Mouse (Mus musculus) stomach, embryonic 14.5 days (tissue): ENCODE measurements around the gene Hdac9. TPM values are rescaled to one million over a fixed set of nuclear protein-coding genes. Genes with fewer than 3 reads are reported as not detected.

Experiments used
- ATAC-seq: fragments of 200-750 bp; cut with Nextera tagmentation; 2 replicates; pipeline ENCODE4 v1.8.0; 2017; ENCODE audit warnings: low read depth, moderate TSS enrichment; ENCODE audit not compliant: insufficient number of reproducible peaks, insufficient read depth, low FRiP score
- H3K27ac ChIP-seq: fragments of 300-500 bp; sonication (generic); 2 replicates; pipeline ENCODE4 v1.5.1; 2014; ENCODE audit warnings: mild to moderate bottlenecking, low read length, moderate library complexity, mixed read lengths
- H3K27me3 ChIP-seq: fragments of 300-500 bp; sonication (generic); 2 replicates; pipeline ENCODE4 v1.6.1; 2014; ENCODE audit warnings: low read length, control low read depth, mixed read lengths; ENCODE audit not compliant: control insufficient read depth, insufficient read depth
- H3K36me3 ChIP-seq: fragments of 300-500 bp; sonication (generic); 2 replicates; pipeline ENCODE4 v1.6.1; 2014; ENCODE audit warnings: mild to moderate bottlenecking, control low read depth, low read length, moderate library complexity, mixed read lengths; ENCODE audit not compliant: control insufficient read depth, insufficient read depth
- H3K4me1 ChIP-seq: fragments of 300-500 bp; sonication (generic); 2 replicates; pipeline ENCODE4 v1.6.1; 2014; ENCODE audit warnings: low read length, control low read depth, mixed read lengths; ENCODE audit not compliant: control insufficient read depth, insufficient read depth
- H3K4me2 ChIP-seq: fragments of 300-500 bp; sonication (generic); replicated peaks from 2 replicates; pipeline ENCODE4 v1.6.1; 2014; ENCODE audit warnings: low read depth, low read length, control low read depth
- H3K4me3 ChIP-seq: fragments of 300-500 bp; sonication (generic); 2 replicates; pipeline ENCODE4 v1.5.1; 2014; ENCODE audit warnings: low read depth, low read length, control low read depth
- H3K9ac ChIP-seq: fragments of 300-500 bp; sonication (generic); replicated peaks from 2 replicates; pipeline ENCODE4 v1.6.1; 2014; ENCODE audit warnings: low read depth, mild to moderate bottlenecking, control low read depth, low read length, moderate library complexity, mixed read lengths
- H3K9me3 ChIP-seq: fragments of 300-500 bp; sonication (generic); 2 replicates; pipeline ENCODE4 v1.6.1; 2016; ENCODE audit warnings: low read depth, low read length, control low read depth; ENCODE audit not compliant: control insufficient read depth
- WGBS: fragments of 180-500 bp; shearing (Covaris S2); extraction: QIAGEN DNeasy Blood & Tissue Kit; methylation state at CpG from one replicate; pipeline ENCODE4 v1.1.7; 2014; 5-methylcytosine and 5-hydroxymethylcytosine counted together
- polyA plus RNA-seq: library from polyadenylated mRNA; unstranded; fragments of >200 nt; fragmentation: Nextera tagmentation; extraction: Ambion mirVana; gene quantifications from 2 replicates; pipeline ENCODE4 v1.2.1, GENCODE M21; 2014

The Hdac9 gene
- polyA plus RNA-seq, 1 experiment from 2014 or later = 6.9 TPM

DNA sequence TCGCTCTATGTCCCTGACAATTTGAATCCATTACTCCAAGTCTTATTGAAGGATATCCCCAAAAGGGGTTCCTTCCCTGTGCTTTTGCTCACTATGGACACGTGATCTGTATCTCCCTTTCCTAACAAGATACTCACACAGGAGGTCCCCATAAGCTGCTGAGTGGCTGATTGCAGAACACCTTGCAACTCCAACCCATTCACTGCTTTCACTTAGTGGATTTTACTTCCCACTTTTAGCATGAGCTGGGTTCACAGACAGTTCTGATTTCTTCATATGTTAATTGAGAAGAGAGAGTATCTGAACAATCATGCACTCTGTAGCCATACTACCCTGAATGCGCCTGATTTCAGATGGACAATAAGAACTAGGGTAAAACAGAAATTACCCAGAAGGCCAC lies 740.1 kb downstream of the Hdac9 start:
- Histone ChIP-seq H3K27me3 (no peaks in the 10 kb centered on the region), H3K9ac (no peak overlapping the region), H3K4me3 (no peak overlapping the region), H3K9me3 (no peaks in the 10 kb centered on the region), H3K4me1 (no peaks in the 10 kb centered on the region), H3K27ac (no peak overlapping the region), H3K36me3 (no peaks in the 10 kb centered on the region), H3K4me2 (no peak overlapping the region)
- no peak for ATAC-seq
- 92% methylated on average over 3 of the region's 3 CpGs for WGBS

GRCm38 (mm10) chr12:34173036-34173435 lies 743.9 kb downstream of the Hdac9 start:
- no peaks in the 10 kb centered on the region for H3K27me3 ChIP-seq
- H3K9ac ChIP-seq = no peak overlapping the region
- no peak overlapping the region for H3K4me3 ChIP-seq
- no peaks in the 10 kb centered on the region for H3K36me3 ChIP-seq
- 69% methylated on average over 1 of the region's 1 CpGs for WGBS
- no peak overlapping the region for H3K4me2 ChIP-seq
- no peak for ATAC-seq
- H3K27ac ChIP-seq = no peak overlapping the region
- H3K9me3 ChIP-seq = no peaks in the 10 kb centered on the region
- H3K4me1 ChIP-seq = no peaks in the 10 kb centered on the region

- no peaks in the 10 kb centered on the region for H3K27me3 ChIP-seq
- H3K36me3 ChIP-seq = no peaks in the 10 kb centered on the region
- no peak overlapping the region for H3K4me3 ChIP-seq
- ATAC-seq = no peak
- H3K4me2 ChIP-seq = no peak overlapping the region
- H3K4me1 ChIP-seq = no peaks in the 10 kb centered on the region
- no peak overlapping the region for H3K9ac ChIP-seq
- 68% methylated on average over 3 of the region's 3 CpGs for WGBS
- no peaks in the 10 kb centered on the region for H3K9me3 ChIP-seq
- no peak overlapping the region for H3K27ac ChIP-seq
Observed at GRCm38 (mm10) chr12:34170601-34171000, 746.3 kb downstream of the Hdac9 start.

- WGBS = 89% methylated on average over 4 of the region's 4 CpGs
- Histone ChIP-seq H3K4me1 (no peaks in the 10 kb centered on the region), H3K27me3 (no peaks in the 10 kb centered on the region), H3K4me2 (no peak overlapping the region), H3K9me3 (no peaks in the 10 kb centered on the region), H3K9ac (no peak overlapping the region), H3K27ac (no peak overlapping the region), H3K36me3 (no peaks in the 10 kb centered on the region), H3K4me3 (no peak overlapping the region)
- ATAC-seq = no peak
Observed at GRCm38 (mm10) chr12:34165674-34166073, 751.2 kb downstream of the Hdac9 start.

- H3K4me1 ChIP-seq = no peaks in the 10 kb centered on the region
- no peak overlapping the region for H3K4me2 ChIP-seq
- H3K9ac ChIP-seq = no peak overlapping the region
- no peak for ATAC-seq
- H3K36me3 ChIP-seq = no peaks in the 10 kb centered on the region
- H3K9me3 ChIP-seq = no peaks in the 10 kb centered on the region
- no peak overlapping the region for H3K4me3 ChIP-seq
- H3K27me3 ChIP-seq = no peaks in the 10 kb centered on the region
- WGBS = 65% methylated on average over 6 of the region's 6 CpGs
- H3K27ac ChIP-seq = no peak overlapping the region
Observed at GRCm38 (mm10) chr12:34156301-34156700, 760.6 kb downstream of the Hdac9 start.

- Histone ChIP-seq H3K27ac (no peak overlapping the region), H3K9me3 (no peaks in the 10 kb centered on the region), H3K27me3 (no peaks in the 10 kb centered on the region), H3K4me3 (no peak overlapping the region), H3K4me1 (no peaks in the 10 kb centered on the region), H3K4me2 (no peak overlapping the region), H3K36me3 (no peaks in the 10 kb centered on the region), H3K9ac (no peak overlapping the region)
- 41% methylated on average over 5 of the region's 5 CpGs for WGBS
- no peak for ATAC-seq
Observed at GRCm38 (mm10) chr12:34155740-34156139, 761.2 kb downstream of the Hdac9 start.

GRCm38 (mm10) chr12:34154757-34155156 lies 762.1 kb downstream of the Hdac9 start:
- no peaks in the 10 kb centered on the region for H3K27me3 ChIP-seq
- no peak overlapping the region for H3K9ac ChIP-seq
- ATAC-seq = no peak
- 40% methylated on average over 3 of the region's 3 CpGs for WGBS
- no peak overlapping the region for H3K4me3 ChIP-seq
- no peaks in the 10 kb centered on the region for H3K9me3 ChIP-seq
- H3K27ac ChIP-seq = no peak overlapping the region
- H3K4me1 ChIP-seq = no peaks in the 10 kb centered on the region
- H3K36me3 ChIP-seq = no peaks in the 10 kb centered on the region
- no peak overlapping the region for H3K4me2 ChIP-seq

DNA sequence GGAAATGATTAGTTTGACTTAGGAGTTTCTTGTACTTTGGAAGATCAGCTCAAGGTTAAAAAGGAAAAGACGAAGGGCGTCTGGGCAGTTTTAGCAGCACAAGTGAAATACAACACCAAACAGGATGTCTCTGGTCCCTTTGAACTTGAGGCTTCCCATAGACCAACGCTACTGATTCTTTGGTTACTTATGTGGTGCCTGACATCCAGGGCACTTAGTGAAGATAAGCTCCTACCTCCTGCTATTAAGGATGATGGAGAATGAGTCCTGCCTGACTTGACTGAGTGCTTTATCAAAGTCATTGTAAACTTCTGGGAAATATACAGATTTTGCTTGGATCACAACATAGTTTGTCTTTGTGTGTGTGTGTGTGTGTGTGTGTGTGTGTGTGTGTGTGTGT lies 765.6 kb downstream of the Hdac9 start:
- Histone ChIP-seq H3K4me1 (no peaks in the 10 kb centered on the region), H3K4me3 (no peak overlapping the region), H3K36me3 (no peaks in the 10 kb centered on the region), H3K9me3 (no peaks in the 10 kb centered on the region), H3K27ac (no peak overlapping the region), H3K4me2 (no peak overlapping the region), H3K27me3 (no peaks in the 10 kb centered on the region), H3K9ac (no peak overlapping the region)
- 31% methylated on average over 3 of the region's 3 CpGs for WGBS
- no peak for ATAC-seq

- 88% methylated on average over 2 of the region's 2 CpGs for WGBS
- Histone ChIP-seq H3K4me3 (no peak overlapping the region), H3K27ac (no peak overlapping the region), H3K36me3 (no peaks in the 10 kb centered on the region), H3K4me2 (no peak overlapping the region), H3K4me1 (no peaks in the 10 kb centered on the region), H3K9me3 (no peaks in the 10 kb centered on the region), H3K27me3 (no peaks in the 10 kb centered on the region), H3K9ac (no peak overlapping the region)
- ATAC-seq = no peak
Observed at GRCm38 (mm10) chr12:34142743-34143142, 774.2 kb downstream of the Hdac9 start.
